Mouse (Mus musculus): ENCODE data around the gene Lrrc4c. TPM values are rescaled to one million over a fixed set of nuclear protein-coding genes. Genes with fewer than 3 reads are reported as not detected.

The Lrrc4c gene
- polyA plus RNA-seq, 1 experiment, result 0.06 TPM

DNA sequence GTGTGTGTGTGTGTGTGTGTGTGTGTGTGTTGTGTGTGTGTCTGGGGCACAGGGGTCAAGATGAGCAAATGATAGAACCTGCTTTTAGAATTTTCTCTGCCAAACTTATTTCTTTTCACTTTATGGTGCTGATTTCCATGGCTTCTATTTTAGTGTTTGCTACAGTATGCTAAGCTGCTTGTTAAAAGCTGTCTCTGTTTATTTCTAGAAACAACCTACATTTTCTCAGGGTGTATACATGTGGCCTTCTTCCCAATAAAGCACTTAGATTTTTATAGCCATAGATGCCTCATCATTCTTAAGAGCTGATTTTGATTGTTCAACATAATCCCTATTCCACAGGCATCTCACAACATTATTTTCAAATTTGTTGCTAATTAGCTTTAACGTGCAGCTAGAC, 229.2 kb downstream of the Lrrc4c start:
- Histone ChIP-seq H3K27me3 (ENCODE audit: control insufficient read depth, insufficient read depth, low read length) (no peaks in the 10 kb centered on the region), H3K36me3 (ENCODE audit: control insufficient read depth, insufficient read depth, low read length) (no peaks in the 10 kb centered on the region), H3K27ac (ENCODE audit: control insufficient read depth, insufficient read depth, low read depth, low read length) (no peak overlapping the region)

DNA sequence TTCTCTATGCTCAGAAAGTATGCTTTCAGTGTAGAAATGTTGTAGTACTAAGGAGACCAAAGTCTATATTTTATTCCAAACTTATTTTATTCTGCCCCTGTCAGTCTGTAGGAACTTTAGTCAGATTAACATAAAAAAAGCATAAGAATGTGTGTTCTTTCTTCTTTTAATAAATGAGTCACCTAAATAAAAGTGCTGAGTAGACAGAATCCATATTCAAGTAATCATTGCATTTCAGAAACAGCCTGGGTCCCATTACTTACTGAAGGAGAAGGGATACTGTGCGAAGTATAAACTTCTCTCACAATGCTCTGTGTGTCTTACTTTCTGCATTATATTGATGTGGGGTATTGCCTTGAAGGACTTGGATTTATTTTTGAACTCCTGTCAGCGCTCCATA, 255.8 kb downstream of the Lrrc4c start:
- no peaks in the 10 kb centered on the region for H3K4me1 ChIP-seq (ENCODE audit: control insufficient read depth, insufficient read depth, low read length)
- H3K36me3 ChIP-seq (ENCODE audit: control insufficient read depth, insufficient read depth, low read length), result no peaks in the 10 kb centered on the region
- no peaks in the 10 kb centered on the region for H3K27me3 ChIP-seq (ENCODE audit: control insufficient read depth, insufficient read depth, low read length)
- H3K4me3 ChIP-seq (ENCODE audit: control insufficient read depth, low read depth, low read length), result no peak overlapping the region
- TF ChIP-seq POLR2A (IDR thresholded peaks at IDR 0.05; ENCODE audit: control insufficient read depth, low read depth, low read length) (no peak), CTCF (IDR thresholded peaks at IDR 0.05; ENCODE audit: control insufficient read depth, insufficient read depth, insufficient replicate concordance, low read depth, low read length) (no peak)
- H3K27ac ChIP-seq (ENCODE audit: control insufficient read depth, insufficient read depth, low read depth, low read length), result no peak overlapping the region

More for the DNA sequence above, 229.2 kb downstream of the Lrrc4c start:
- TF ChIP-seq POLR2A (IDR thresholded peaks at IDR 0.05; ENCODE audit: control insufficient read depth, low read depth, low read length), result no peak
- no peak for TF ChIP-seq CTCF (IDR thresholded peaks at IDR 0.05; ENCODE audit: control insufficient read depth, insufficient read depth, insufficient replicate concordance, low read depth, low read length)
- Histone ChIP-seq H3K4me1 (ENCODE audit: control insufficient read depth, insufficient read depth, low read length) (no peaks in the 10 kb centered on the region), H3K4me3 (ENCODE audit: control insufficient read depth, low read depth, low read length) (no peak overlapping the region)

DNA sequence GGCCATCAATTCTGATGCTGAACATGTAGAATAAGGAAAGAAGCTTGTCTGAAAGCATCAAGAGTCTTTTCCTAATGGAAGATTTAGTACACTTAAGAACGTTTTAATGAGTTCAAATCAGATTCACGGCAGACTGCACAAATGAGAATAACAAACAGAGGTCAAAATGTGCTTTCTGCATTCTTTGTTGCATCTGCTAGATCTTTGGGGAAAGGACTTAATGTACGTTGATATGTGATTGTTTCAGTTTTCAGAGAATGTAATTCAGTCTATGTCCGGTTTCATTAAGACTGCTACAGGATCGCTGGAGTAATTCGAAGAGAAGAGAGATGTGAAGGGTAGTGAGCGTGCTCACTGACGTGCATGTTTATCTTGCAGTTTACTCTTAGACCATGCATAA, 259.7 kb downstream of the Lrrc4c start:
- Histone ChIP-seq H3K4me1 (ENCODE audit: control insufficient read depth, insufficient read depth, low read length) (no peaks in the 10 kb centered on the region), H3K4me3 (ENCODE audit: control insufficient read depth, low read depth, low read length) (no peak overlapping the region), H3K27ac (ENCODE audit: control insufficient read depth, insufficient read depth, low read depth, low read length) (no peak overlapping the region), H3K27me3 (ENCODE audit: control insufficient read depth, insufficient read depth, low read length) (no peaks in the 10 kb centered on the region), H3K36me3 (ENCODE audit: control insufficient read depth, insufficient read depth, low read length) (no peaks in the 10 kb centered on the region)
- no peak for TF ChIP-seq CTCF (IDR thresholded peaks at IDR 0.05; ENCODE audit: control insufficient read depth, insufficient read depth, insufficient replicate concordance, low read depth, low read length)
- TF ChIP-seq POLR2A (IDR thresholded peaks at IDR 0.05; ENCODE audit: control insufficient read depth, low read depth, low read length), result no peak

DNA sequence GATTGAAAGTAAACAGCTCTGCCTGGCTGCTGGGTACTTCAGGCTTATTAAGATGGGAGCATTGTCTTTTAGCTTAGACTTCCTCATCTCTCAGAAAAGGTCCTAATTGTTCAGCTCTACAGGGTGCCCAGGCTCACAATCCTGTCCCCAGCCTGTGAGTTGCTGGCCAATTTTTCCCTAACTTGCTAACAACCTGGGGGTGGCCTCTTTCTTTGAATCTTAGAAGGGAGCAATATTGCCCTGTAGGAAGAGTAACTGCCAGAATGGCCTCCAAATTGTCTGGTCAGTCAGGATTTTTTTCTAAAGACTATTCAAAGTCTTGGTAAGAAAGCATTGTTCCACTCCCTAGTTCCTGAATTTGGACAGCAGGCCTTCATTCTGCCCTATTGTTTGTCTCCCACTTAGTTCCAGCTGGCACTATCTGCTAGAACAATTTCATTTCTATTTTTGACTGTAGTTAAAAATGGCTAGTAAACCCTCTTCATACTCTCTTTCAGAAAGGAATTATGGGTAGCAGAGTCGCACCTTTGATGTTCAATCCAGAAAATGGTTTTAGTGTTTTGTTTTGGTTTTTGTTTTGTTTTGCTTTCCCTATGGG, 262.3 kb downstream of the Lrrc4c start:
- TF ChIP-seq POLR2A (IDR thresholded peaks at IDR 0.05; ENCODE audit: control insufficient read depth, low read depth, low read length), result no peak
- TF ChIP-seq CTCF (IDR thresholded peaks at IDR 0.05; ENCODE audit: control insufficient read depth, insufficient read depth, insufficient replicate concordance, low read depth, low read length), result no peak
- Histone ChIP-seq H3K4me1 (ENCODE audit: control insufficient read depth, insufficient read depth, low read length) (no peaks in the 10 kb centered on the region), H3K4me3 (ENCODE audit: control insufficient read depth, low read depth, low read length) (no peak overlapping the region)

DNA sequence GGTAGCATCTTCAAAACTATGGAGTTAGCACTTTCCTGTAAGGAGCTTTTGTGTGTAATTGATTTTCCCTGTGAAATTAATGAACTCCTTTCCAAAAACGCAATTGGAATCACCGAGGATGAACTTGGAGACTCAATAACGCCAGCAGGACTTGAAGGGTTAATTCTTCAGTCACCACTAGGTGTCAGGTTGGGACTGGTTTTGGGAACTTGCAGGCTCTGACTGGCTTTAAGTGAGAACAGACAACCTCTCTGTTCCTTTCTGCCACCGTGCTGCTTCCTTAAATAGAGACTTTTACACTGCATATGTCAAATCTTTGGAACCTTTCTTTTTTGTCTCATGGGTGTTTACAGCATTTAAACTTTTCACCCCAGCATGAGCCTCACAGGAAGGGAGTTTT, 267.7 kb downstream of the Lrrc4c start:
- Histone ChIP-seq H3K27me3 (ENCODE audit: control insufficient read depth, insufficient read depth, low read length) (no peaks in the 10 kb centered on the region), H3K36me3 (ENCODE audit: control insufficient read depth, insufficient read depth, low read length) (no peaks in the 10 kb centered on the region), H3K4me1 (ENCODE audit: control insufficient read depth, insufficient read depth, low read length) (no peaks in the 10 kb centered on the region), H3K4me3 (ENCODE audit: control insufficient read depth, low read depth, low read length) (no peak overlapping the region), H3K27ac (ENCODE audit: control insufficient read depth, insufficient read depth, low read depth, low read length) (no peak overlapping the region)
- TF ChIP-seq POLR2A (IDR thresholded peaks at IDR 0.05; ENCODE audit: control insufficient read depth, low read depth, low read length), result no peak
- TF ChIP-seq CTCF (IDR thresholded peaks at IDR 0.05; ENCODE audit: control insufficient read depth, insufficient read depth, insufficient replicate concordance, low read depth, low read length), result no peak

More for the DNA sequence above, 262.3 kb downstream of the Lrrc4c start:
- Histone ChIP-seq H3K27me3 (ENCODE audit: control insufficient read depth, insufficient read depth, low read length) (no peaks in the 10 kb centered on the region), H3K27ac (ENCODE audit: control insufficient read depth, insufficient read depth, low read depth, low read length) (no peak overlapping the region), H3K36me3 (ENCODE audit: control insufficient read depth, insufficient read depth, low read length) (no peaks in the 10 kb centered on the region)

DNA sequence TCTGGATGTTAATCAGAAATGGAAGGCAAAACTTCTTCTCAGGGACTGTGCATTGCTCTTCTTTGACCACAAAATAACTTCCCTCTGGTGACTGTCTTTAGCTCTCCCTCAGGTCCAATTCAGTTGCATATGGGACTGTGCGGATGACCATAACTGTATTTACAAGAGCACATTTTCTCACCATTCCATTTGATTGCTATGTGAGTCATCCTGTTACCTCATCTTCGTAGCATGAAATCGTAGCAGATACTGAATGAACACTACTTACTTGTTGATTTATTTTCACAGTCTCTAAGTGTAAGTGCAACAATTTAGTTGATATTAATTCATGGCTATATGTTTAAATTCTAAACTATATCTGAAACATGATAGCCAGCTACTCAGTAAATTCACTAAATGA, 286.8 kb downstream of the Lrrc4c start:
- no peaks in the 10 kb centered on the region for H3K4me1 ChIP-seq (ENCODE audit: control insufficient read depth, insufficient read depth, low read length)
- no peak overlapping the region for H3K4me3 ChIP-seq (ENCODE audit: control insufficient read depth, low read depth, low read length)
- no peak overlapping the region for H3K27ac ChIP-seq (ENCODE audit: control insufficient read depth, insufficient read depth, low read depth, low read length)
- no peaks in the 10 kb centered on the region for H3K36me3 ChIP-seq (ENCODE audit: control insufficient read depth, insufficient read depth, low read length)
- H3K27me3 ChIP-seq (ENCODE audit: control insufficient read depth, insufficient read depth, low read length), result no peaks in the 10 kb centered on the region
- TF ChIP-seq CTCF (IDR thresholded peaks at IDR 0.05; ENCODE audit: control insufficient read depth, insufficient read depth, insufficient replicate concordance, low read depth, low read length) (no peak), POLR2A (IDR thresholded peaks at IDR 0.05; ENCODE audit: control insufficient read depth, low read depth, low read length) (no peak)

DNA sequence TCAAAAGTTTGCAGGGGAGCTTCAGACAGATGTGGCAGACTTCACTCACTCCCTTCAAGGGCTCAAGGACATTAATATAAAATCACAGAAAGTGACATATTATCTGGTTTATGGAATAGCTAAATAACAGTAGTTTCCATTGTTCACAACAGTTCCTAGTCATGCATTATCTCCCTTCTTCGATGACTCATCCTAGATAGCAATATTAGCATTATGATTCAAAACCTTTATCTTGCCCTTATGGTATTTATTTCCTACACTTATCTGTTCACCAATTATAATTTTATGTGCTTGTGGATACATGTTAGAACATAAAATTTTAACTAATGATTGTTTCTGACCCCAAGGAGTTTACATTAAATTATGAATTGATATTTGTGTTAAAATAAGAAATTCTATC, 296.2 kb downstream of the Lrrc4c start:
- Histone ChIP-seq H3K4me3 (ENCODE audit: control insufficient read depth, low read depth, low read length) (no peak overlapping the region), H3K27me3 (ENCODE audit: control insufficient read depth, insufficient read depth, low read length) (no peaks in the 10 kb centered on the region), H3K4me1 (ENCODE audit: control insufficient read depth, insufficient read depth, low read length) (no peaks in the 10 kb centered on the region), H3K36me3 (ENCODE audit: control insufficient read depth, insufficient read depth, low read length) (no peaks in the 10 kb centered on the region), H3K27ac (ENCODE audit: control insufficient read depth, insufficient read depth, low read depth, low read length) (no peak overlapping the region)
- TF ChIP-seq POLR2A (IDR thresholded peaks at IDR 0.05; ENCODE audit: control insufficient read depth, low read depth, low read length), result no peak
- no peak for TF ChIP-seq CTCF (IDR thresholded peaks at IDR 0.05; ENCODE audit: control insufficient read depth, insufficient read depth, insufficient replicate concordance, low read depth, low read length)
